23 mouse cellular contexts compared by ENCODE assay signal in the genomic region with DNA sequence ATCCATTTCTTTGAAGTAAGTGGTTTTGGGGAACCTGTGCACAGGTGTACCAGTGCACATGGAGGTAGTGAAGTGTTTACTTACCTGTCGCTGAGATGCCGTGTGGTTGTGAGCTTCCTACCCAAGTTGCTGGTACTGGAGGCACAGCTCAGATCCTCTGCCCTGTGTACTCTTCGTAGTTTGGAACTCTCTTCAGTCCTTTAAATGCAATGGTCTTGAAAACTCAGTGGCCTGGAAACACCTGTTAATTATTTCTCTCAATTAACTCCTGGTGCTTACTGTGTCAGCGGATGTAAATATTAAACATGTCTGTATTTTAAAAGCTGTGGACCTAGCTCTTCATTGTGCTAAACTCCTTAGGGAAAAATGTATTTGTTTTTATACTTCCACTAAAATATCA.
"Had no signal": no experiment of that assay in that cellular context is flagged by ENCODE, and none has a peak within 500 bp of the region (broad histone marks: within the 10 kb centered on the region; RNA-seq: fewer than 3 reads in every experiment).

No protein-coding gene starts in this region.

- H3K36me3 ChIP-seq: forebrain, embryonic 15.5 days; heart, embryonic 13.5 days; heart, embryonic 15.5 days; hindbrain, embryonic 13.5 days; hindbrain, embryonic 15.5 days; limb, embryonic 13.5 days; limb, embryonic 15.5 days; liver, embryonic 12.5 days had no signal

- H3K9ac ChIP-seq: forebrain, embryonic 15.5 days; forebrain, postnatal 0 days; heart, embryonic 13.5 days; heart, embryonic 15.5 days; hindbrain, embryonic 13.5 days; hindbrain, embryonic 15.5 days; limb, embryonic 13.5 days; limb, embryonic 15.5 days; liver, embryonic 12.5 days; liver, embryonic 14.5 days had no signal

- ATAC-seq: forebrain, embryonic 15.5 days; forebrain, postnatal 0 days; hindbrain, postnatal 0 days; intestine, embryonic 16.5 days; liver, embryonic 12.5 days had no signal

- H3K27me3 ChIP-seq: forebrain, embryonic 15.5 days; heart, embryonic 13.5 days; heart, embryonic 15.5 days; hindbrain, embryonic 13.5 days; hindbrain, embryonic 15.5 days; limb, embryonic 13.5 days; limb, embryonic 15.5 days; liver, embryonic 12.5 days had no signal

- H3K27ac ChIP-seq: forebrain, embryonic 15.5 days; heart, adult 2 months; heart, embryonic 13.5 days; heart, embryonic 15.5 days; hindbrain, embryonic 13.5 days; hindbrain, embryonic 15.5 days; hindbrain, postnatal 0 days; kidney, postnatal 0 days; limb, embryonic 13.5 days; limb, embryonic 15.5 days; liver, embryonic 12.5 days; liver, embryonic 14.5 days had no signal

- H3K4me2 ChIP-seq: forebrain, embryonic 15.5 days; heart, embryonic 11.5 days; heart, embryonic 13.5 days; heart, embryonic 15.5 days; hindbrain, embryonic 13.5 days; hindbrain, embryonic 15.5 days; limb, embryonic 13.5 days; limb, embryonic 15.5 days; liver, embryonic 12.5 days had no signal

- H3K4me1 ChIP-seq: forebrain, embryonic 15.5 days; heart, embryonic 13.5 days; heart, embryonic 15.5 days; hindbrain, embryonic 13.5 days; hindbrain, embryonic 15.5 days; limb, embryonic 13.5 days; limb, embryonic 15.5 days; liver, embryonic 12.5 days had no signal

- DNase-seq: forebrain, postnatal 0 days; gastrocnemius, postnatal 14 days; gastrocnemius, postnatal 36 days; heart, adult 11 months; heart, adult 2 months; heart, postnatal 14 days; heart, postnatal 36 days; layer of hippocampus, postnatal 36 days; left cerebral cortex, postnatal 4 days; lung, adult 18-20 months had no signal

- H3K4me3 ChIP-seq: forebrain, embryonic 15.5 days; heart, adult 2 months; heart, embryonic 13.5 days; heart, embryonic 15.5 days; hindbrain, embryonic 13.5 days; hindbrain, embryonic 15.5 days; limb, embryonic 13.5 days; limb, embryonic 15.5 days; liver, embryonic 12.5 days had no signal

- H3K9me3 ChIP-seq: forebrain, embryonic 15.5 days; heart, embryonic 13.5 days; heart, embryonic 15.5 days; hindbrain, embryonic 13.5 days; hindbrain, embryonic 15.5 days; limb, embryonic 13.5 days; limb, embryonic 15.5 days; liver, embryonic 12.5 days had no signal
